Mouse (Mus musculus) limb, embryonic 13.5 days (tissue): Measurements from ENCODE around the gene Ppp1r9a. TPM values are rescaled to one million over a fixed set of nuclear protein-coding genes. Genes with fewer than 3 reads are reported as not detected.

ENCODE experiments used
- ATAC-seq: fragments of 200-750 bp; cut with Nextera tagmentation; 2 replicates; pipeline ENCODE4 v1.8.0; 2017; ENCODE audit warnings: low read depth, moderate number of reproducible peaks, moderate TSS enrichment; ENCODE audit not compliant: low FRiP score
- H3K27ac ChIP-seq: fragments of 300-500 bp; sonication (generic); 2 replicates; pipeline ENCODE4 v1.5.1; 2015; ENCODE audit warnings: inconsistent platforms, mild to moderate bottlenecking, moderate library complexity
- H3K27me3 ChIP-seq: fragments of 300-500 bp; sonication (generic); 2 replicates; pipeline ENCODE4 v1.6.1; 2015; ENCODE audit warnings: mild to moderate bottlenecking, inconsistent platforms
- H3K36me3 ChIP-seq: fragments of 300-500 bp; sonication (generic); 2 replicates; pipeline ENCODE4 v1.6.1; 2015; ENCODE audit warnings: inconsistent platforms, mild to moderate bottlenecking, moderate library complexity
- H3K4me1 ChIP-seq: fragments of 300-500 bp; sonication (generic); 2 replicates; pipeline ENCODE4 v1.6.1; 2015; ENCODE audit warnings: inconsistent platforms
- H3K4me2 ChIP-seq: fragments of 300-500 bp; sonication (generic); replicated peaks from 2 replicates; pipeline ENCODE4 v1.6.1; 2015; ENCODE audit warnings: inconsistent platforms, mild to moderate bottlenecking, moderate library complexity
- H3K4me3 ChIP-seq: fragments of 300-500 bp; sonication (generic); 2 replicates; pipeline ENCODE4 v1.5.1; 2015; ENCODE audit warnings: moderate library complexity, mild to moderate bottlenecking, inconsistent platforms
- H3K9ac ChIP-seq: fragments of 300-500 bp; sonication (generic); 2 replicates; pipeline ENCODE4 v1.6.1; 2015; ENCODE audit warnings: mild to moderate bottlenecking, inconsistent platforms
- H3K9me3 ChIP-seq: fragments of 300-500 bp; sonication (generic); 2 replicates; pipeline ENCODE4 v1.6.1; 2016; ENCODE audit warnings: inconsistent platforms
- WGBS: fragments of 180-500 bp; shearing (Covaris S2); methylation state at CpG from one replicate; pipeline ENCODE4 v1.1.7; 2015; 5-methylcytosine and 5-hydroxymethylcytosine counted together
- polyA plus RNA-seq: library from polyadenylated mRNA; unstranded; fragments of >200 nt; fragmentation: Nextera tagmentation; extraction: Ambion mirVana; gene quantifications from 2 replicates; pipeline ENCODE4 v1.2.1, GENCODE M21; 2015

The Ppp1r9a gene
- polyA plus RNA-seq, 1 experiment from 2014 or later: 23.6 TPM

- ATAC-seq: no peak
- H3K9ac ChIP-seq: no peak overlapping the region
- no peak overlapping the region for H3K4me3 ChIP-seq
- H3K27ac ChIP-seq: no peak overlapping the region
- no peak overlapping the region for H3K4me2 ChIP-seq
- H3K9me3 ChIP-seq: peaks cover 7% of the 10 kb centered on the region; the same call in 1 of the 2 replicates
- 77% methylated on average over 3 of the region's 3 CpGs for WGBS
- H3K36me3 ChIP-seq: no peaks in the 10 kb centered on the region
- no peaks in the 10 kb centered on the region for H3K27me3 ChIP-seq
- no peaks in the 10 kb centered on the region for H3K4me1 ChIP-seq
Observed at GRCm38 (mm10) chr6:5199916-5200315, 297.2 kb downstream of the Ppp1r9a start.

- H3K27me3 ChIP-seq: no peaks in the 10 kb centered on the region
- peaks cover 2% of the 10 kb centered on the region; the same call in 1 of the 2 replicates for H3K9me3 ChIP-seq
- no peaks in the 10 kb centered on the region for H3K36me3 ChIP-seq
- 59% methylated on average over 2 of the region's 2 CpGs for WGBS
- H3K27ac ChIP-seq: no peak overlapping the region
- H3K4me1 ChIP-seq: no peaks in the 10 kb centered on the region
- no peak overlapping the region for H3K9ac ChIP-seq
- H3K4me2 ChIP-seq: no peak overlapping the region
- no peak for ATAC-seq
- no peak overlapping the region for H3K4me3 ChIP-seq
Observed at GRCm38 (mm10) chr6:5207817-5208216, 305.1 kb downstream of the Ppp1r9a start.

Other genes starting within 250 kb of the Ppp1r9a start
- gene Sgce, start 155.7 kb upstream of the Ppp1r9a start, polyA plus RNA-seq: 77.7 and 78.6 TPM in 2 replicates
- gene Peg10, start 155.6 kb upstream of the Ppp1r9a start, polyA plus RNA-seq: 11.4 and 11.8 TPM in 2 replicates